Mouse (Mus musculus): ENCODE data around the gene Galnt14. TPM values are rescaled to one million over a fixed set of nuclear protein-coding genes. Genes with fewer than 3 reads are reported as not detected.

Gene Galnt14
- polyA plus RNA-seq, 1 experiment from 2014 or later = 0.10 TPM

DNA sequence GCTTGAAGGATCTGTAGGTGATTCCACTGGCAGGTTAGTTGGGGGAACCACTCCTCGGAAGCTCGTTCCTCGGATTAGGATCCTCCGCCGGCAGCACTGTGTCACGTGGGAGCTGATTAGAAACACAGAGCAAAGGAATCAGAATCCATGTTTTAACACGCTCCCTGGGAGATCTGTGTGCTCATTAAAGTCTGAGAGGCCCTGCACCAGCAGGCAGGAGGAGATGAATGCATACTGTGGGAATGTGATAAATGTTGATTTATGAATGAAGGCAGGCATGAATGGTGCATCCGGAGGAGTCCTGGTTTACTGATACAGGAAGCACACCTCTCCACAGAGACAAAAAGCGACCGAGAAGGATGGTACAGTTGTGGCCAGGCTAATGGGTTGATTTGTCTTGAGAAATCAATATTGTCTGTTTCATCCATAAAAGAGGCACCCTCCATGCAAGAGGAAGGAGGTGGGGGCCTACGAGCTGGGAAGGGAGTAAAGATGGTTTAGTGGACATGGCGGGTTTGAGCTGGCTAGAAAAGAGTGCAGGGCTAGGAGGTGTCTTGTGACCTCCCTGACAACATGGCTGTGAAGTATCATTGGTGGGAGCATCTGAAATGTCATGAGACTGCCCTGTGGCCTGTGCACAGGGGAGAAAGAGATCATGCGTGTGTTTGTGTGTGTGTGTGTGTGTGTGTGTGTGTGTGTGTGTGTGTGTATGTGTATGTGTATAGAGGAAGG is 202.3 kb downstream of the Galnt14 start:
- no peak overlapping the region for H3K9ac ChIP-seq (ENCODE audit: low read length)
- H3K9me3 ChIP-seq (ENCODE audit: control insufficient read depth, low read length) = no peaks in the 10 kb centered on the region
- no peaks in the 10 kb centered on the region for H3K27me3 ChIP-seq (ENCODE audit: control insufficient read depth, insufficient read depth, low read depth, low read length)
- H3K4me1 ChIP-seq (replicated peaks; ENCODE audit: control insufficient read depth, insufficient read depth, low read length) = no peaks in the 10 kb centered on the region
- ATAC-seq (ENCODE audit: low read depth) = no peak
- H3K36me3 ChIP-seq (ENCODE audit: control insufficient read depth, insufficient read depth, low read length) = no peaks in the 10 kb centered on the region
- H3K27ac ChIP-seq (ENCODE audit: low read length) = no peak overlapping the region
- no peak overlapping the region for H3K4me2 ChIP-seq (ENCODE audit: low read depth, low read length)
- 78% methylated on average over 13 of the region's 13 CpGs for WGBS
- H3K4me3 ChIP-seq (ENCODE audit: low read length) = no peak overlapping the region

DNA sequence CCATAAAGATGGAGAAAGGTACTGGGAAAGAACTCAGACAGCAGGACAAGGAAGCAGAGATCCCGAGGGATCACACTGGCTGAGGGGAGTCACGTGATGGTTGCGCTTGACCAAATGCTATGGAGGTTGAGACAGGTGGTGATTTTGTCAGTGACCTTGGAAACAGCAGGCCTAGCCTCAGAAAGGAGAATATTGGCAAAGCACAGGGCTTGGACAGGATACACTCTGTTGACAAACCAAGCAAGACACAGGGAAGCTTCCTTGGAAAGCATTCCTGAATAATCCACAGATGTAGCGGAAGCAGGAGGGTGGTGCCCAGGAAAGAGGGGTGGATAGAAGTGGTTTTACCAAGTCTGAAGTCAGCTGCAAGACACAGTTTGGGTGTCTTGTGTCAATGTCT is 206.1 kb downstream of the Galnt14 start:
- Histone ChIP-seq H3K4me1 (replicated peaks; ENCODE audit: control insufficient read depth, insufficient read depth, low read length) (no peaks in the 10 kb centered on the region), H3K27ac (ENCODE audit: low read length) (no peak overlapping the region), H3K4me3 (ENCODE audit: low read length) (no peak overlapping the region), H3K36me3 (ENCODE audit: control insufficient read depth, insufficient read depth, low read length) (no peaks in the 10 kb centered on the region), H3K27me3 (ENCODE audit: control insufficient read depth, insufficient read depth, low read depth, low read length) (no peaks in the 10 kb centered on the region), H3K9me3 (ENCODE audit: control insufficient read depth, low read length) (no peaks in the 10 kb centered on the region), H3K9ac (ENCODE audit: low read length) (no peak overlapping the region), H3K4me2 (ENCODE audit: low read depth, low read length) (no peak overlapping the region)
- no peak for ATAC-seq (ENCODE audit: low read depth)
- 85% methylated on average over 4 of the region's 4 CpGs for WGBS

GRCm38 (mm10) chr17:73502613-73503012 is 207.6 kb downstream of the Galnt14 start:
- ATAC-seq (ENCODE audit: low read depth) = no peak
- no peak overlapping the region for H3K4me3 ChIP-seq (ENCODE audit: low read length)
- 82% methylated on average over 4 of the region's 4 CpGs for WGBS

GRCm38 (mm10) chr17:73489519-73489918 is 220.7 kb downstream of the Galnt14 start:
- Histone ChIP-seq H3K9me3 (ENCODE audit: control insufficient read depth, low read length) (no peaks in the 10 kb centered on the region), H3K4me3 (ENCODE audit: low read length) (no peak overlapping the region), H3K9ac (ENCODE audit: low read length) (no peak overlapping the region), H3K36me3 (ENCODE audit: control insufficient read depth, insufficient read depth, low read length) (no peaks in the 10 kb centered on the region), H3K4me1 (replicated peaks; ENCODE audit: control insufficient read depth, insufficient read depth, low read length) (no peaks in the 10 kb centered on the region), H3K27ac (ENCODE audit: low read length) (no peak overlapping the region), H3K27me3 (ENCODE audit: control insufficient read depth, insufficient read depth, low read depth, low read length) (no peaks in the 10 kb centered on the region), H3K4me2 (ENCODE audit: low read depth, low read length) (no peak overlapping the region)
- no peak for ATAC-seq (ENCODE audit: low read depth)
- WGBS = 85% methylated on average over 4 of the region's 4 CpGs

More at GRCm38 (mm10) chr17:73502613-73503012, 207.6 kb downstream of the Galnt14 start:
- Histone ChIP-seq H3K9me3 (ENCODE audit: control insufficient read depth, low read length) (no peaks in the 10 kb centered on the region), H3K27me3 (ENCODE audit: control insufficient read depth, insufficient read depth, low read depth, low read length) (no peaks in the 10 kb centered on the region), H3K4me2 (ENCODE audit: low read depth, low read length) (no peak overlapping the region), H3K36me3 (ENCODE audit: control insufficient read depth, insufficient read depth, low read length) (no peaks in the 10 kb centered on the region), H3K4me1 (replicated peaks; ENCODE audit: control insufficient read depth, insufficient read depth, low read length) (no peaks in the 10 kb centered on the region), H3K27ac (ENCODE audit: low read length) (no peak overlapping the region), H3K9ac (ENCODE audit: low read length) (no peak overlapping the region)

- ATAC-seq (ENCODE audit: low read depth) = no peak
- H3K9ac ChIP-seq (ENCODE audit: low read length) = no peak overlapping the region
- no peaks in the 10 kb centered on the region for H3K9me3 ChIP-seq (ENCODE audit: control insufficient read depth, low read length)
- H3K27ac ChIP-seq (ENCODE audit: low read length) = no peak overlapping the region
- 25% methylated on average over 13 of the region's 13 CpGs for WGBS
- H3K4me2 ChIP-seq (ENCODE audit: low read depth, low read length) = no peak overlapping the region
- no peak overlapping the region for H3K4me3 ChIP-seq (ENCODE audit: low read length)
- H3K27me3 ChIP-seq (ENCODE audit: control insufficient read depth, insufficient read depth, low read depth, low read length) = no peaks in the 10 kb centered on the region
- H3K4me1 ChIP-seq (replicated peaks; ENCODE audit: control insufficient read depth, insufficient read depth, low read length) = no peaks in the 10 kb centered on the region
- no peaks in the 10 kb centered on the region for H3K36me3 ChIP-seq (ENCODE audit: control insufficient read depth, insufficient read depth, low read length)
Observed at GRCm38 (mm10) chr17:73487792-73488191, 222.5 kb downstream of the Galnt14 start.

DNA sequence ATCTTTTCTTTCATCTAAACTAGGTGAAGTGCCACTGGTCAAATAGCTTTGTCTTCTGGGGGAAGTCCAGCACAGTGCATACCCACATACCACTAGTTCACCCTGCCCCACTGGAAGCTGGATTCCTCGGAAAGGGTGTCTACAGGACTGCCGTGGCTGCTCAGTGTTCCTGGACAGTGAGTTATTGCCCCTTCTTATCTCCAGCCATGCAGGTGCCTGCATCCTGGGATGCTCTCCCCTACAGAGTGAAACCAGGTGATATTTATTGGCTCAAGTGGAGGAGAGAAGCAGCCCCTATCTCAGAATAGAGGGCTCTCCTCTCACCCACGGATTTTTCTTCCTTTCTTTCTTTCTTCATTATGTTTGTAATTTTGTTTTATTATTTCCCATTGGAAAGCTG is 222.9 kb downstream of the Galnt14 start:
- no peak for ATAC-seq (ENCODE audit: low read depth)
- no peaks in the 10 kb centered on the region for H3K36me3 ChIP-seq (ENCODE audit: control insufficient read depth, insufficient read depth, low read length)
- H3K4me1 ChIP-seq (replicated peaks; ENCODE audit: control insufficient read depth, insufficient read depth, low read length) = no peaks in the 10 kb centered on the region
- no peaks in the 10 kb centered on the region for H3K27me3 ChIP-seq (ENCODE audit: control insufficient read depth, insufficient read depth, low read depth, low read length)
- no peak overlapping the region for H3K27ac ChIP-seq (ENCODE audit: low read length)
- no peak overlapping the region for H3K9ac ChIP-seq (ENCODE audit: low read length)
- WGBS = 67% methylated on average over 3 of the region's 3 CpGs
- H3K4me2 ChIP-seq (ENCODE audit: low read depth, low read length) = no peak overlapping the region
- no peak overlapping the region for H3K4me3 ChIP-seq (ENCODE audit: low read length)
- H3K9me3 ChIP-seq (ENCODE audit: control insufficient read depth, low read length) = no peaks in the 10 kb centered on the region

DNA sequence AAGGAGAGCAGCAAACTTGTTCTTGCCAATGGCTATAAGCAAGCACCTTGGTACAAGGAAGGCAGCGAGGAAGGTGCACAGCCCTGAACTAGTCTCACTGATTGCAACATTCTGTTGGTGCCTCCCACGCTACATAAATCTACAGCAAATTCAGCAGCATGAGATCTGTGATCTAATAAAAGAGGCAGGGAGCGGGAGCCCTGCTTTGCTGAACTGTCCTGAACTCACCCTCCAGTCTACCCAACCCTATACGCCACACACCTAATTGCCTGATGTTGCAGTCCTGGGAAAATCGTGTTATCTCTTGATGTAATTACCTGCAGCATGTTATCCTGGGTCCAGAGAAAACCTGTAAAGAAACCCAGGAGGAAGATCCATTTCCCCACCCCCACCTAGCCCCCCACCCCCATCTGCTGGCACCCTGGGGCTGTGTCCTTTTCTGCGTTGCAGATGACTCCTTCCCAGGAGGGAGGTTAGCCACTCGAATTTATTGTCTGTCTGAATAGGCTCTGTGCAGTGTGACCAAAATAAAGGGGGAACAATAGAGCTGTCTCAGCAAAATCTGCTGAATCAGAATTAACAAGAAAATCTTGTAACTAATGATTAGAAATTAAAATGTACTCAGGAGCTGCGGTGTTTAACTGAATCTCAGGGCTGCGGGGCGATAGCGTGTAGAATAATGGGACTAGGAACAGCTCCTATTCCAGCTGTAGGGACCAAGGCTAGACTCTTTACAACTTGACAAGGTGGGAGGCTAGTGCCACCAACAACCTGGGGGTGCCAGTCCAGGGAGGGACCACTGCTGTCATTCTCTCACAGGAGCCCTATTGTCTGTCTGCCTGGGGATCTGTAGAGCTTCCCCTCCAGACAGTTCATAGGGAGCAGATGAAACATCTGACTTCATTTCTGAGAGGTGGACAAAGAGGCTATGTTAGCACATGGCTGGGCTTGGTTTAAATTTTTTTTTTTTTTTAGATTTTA is 232.9 kb downstream of the Galnt14 start:
- ATAC-seq (ENCODE audit: low read depth) = no peak
- no peaks in the 10 kb centered on the region for H3K36me3 ChIP-seq (ENCODE audit: control insufficient read depth, insufficient read depth, low read length)
- H3K9ac ChIP-seq (ENCODE audit: low read length) = no peak overlapping the region
- no peak overlapping the region for H3K27ac ChIP-seq (ENCODE audit: low read length)
- no peak overlapping the region for H3K4me3 ChIP-seq (ENCODE audit: low read length)
- H3K4me2 ChIP-seq (ENCODE audit: low read depth, low read length) = no peak overlapping the region
- 65% methylated on average over 11 of the region's 11 CpGs for WGBS
- no peaks in the 10 kb centered on the region for H3K4me1 ChIP-seq (replicated peaks; ENCODE audit: control insufficient read depth, insufficient read depth, low read length)
- no peaks in the 10 kb centered on the region for H3K27me3 ChIP-seq (ENCODE audit: control insufficient read depth, insufficient read depth, low read depth, low read length)
- H3K9me3 ChIP-seq (ENCODE audit: control insufficient read depth, low read length) = no peaks in the 10 kb centered on the region

- Histone ChIP-seq H3K4me2 (ENCODE audit: low read depth, low read length) (no peak overlapping the region), H3K4me3 (ENCODE audit: low read length) (no peak overlapping the region), H3K9ac (ENCODE audit: low read length) (no peak overlapping the region), H3K27ac (ENCODE audit: low read length) (no peak overlapping the region), H3K4me1 (replicated peaks; ENCODE audit: control insufficient read depth, insufficient read depth, low read length) (no peaks in the 10 kb centered on the region), H3K9me3 (ENCODE audit: control insufficient read depth, low read length) (no peaks in the 10 kb centered on the region), H3K36me3 (ENCODE audit: control insufficient read depth, insufficient read depth, low read length) (no peaks in the 10 kb centered on the region), H3K27me3 (ENCODE audit: control insufficient read depth, insufficient read depth, low read depth, low read length) (no peaks in the 10 kb centered on the region)
- 51% methylated on average over 7 of the region's 7 CpGs for WGBS
- ATAC-seq (ENCODE audit: low read depth) = no peak
Observed at GRCm38 (mm10) chr17:73474371-73474770, 235.9 kb downstream of the Galnt14 start.

GRCm38 (mm10) chr17:73473012-73473411 is 237.2 kb downstream of the Galnt14 start:
- 51% methylated on average over 3 of the region's 3 CpGs for WGBS
- Histone ChIP-seq H3K36me3 (ENCODE audit: control insufficient read depth, insufficient read depth, low read length) (no peaks in the 10 kb centered on the region), H3K4me3 (ENCODE audit: low read length) (no peak overlapping the region), H3K27ac (ENCODE audit: low read length) (no peak overlapping the region), H3K27me3 (ENCODE audit: control insufficient read depth, insufficient read depth, low read depth, low read length) (no peaks in the 10 kb centered on the region), H3K9me3 (ENCODE audit: control insufficient read depth, low read length) (no peaks in the 10 kb centered on the region), H3K9ac (ENCODE audit: low read length) (no peak overlapping the region), H3K4me1 (replicated peaks; ENCODE audit: control insufficient read depth, insufficient read depth, low read length) (no peaks in the 10 kb centered on the region), H3K4me2 (ENCODE audit: low read depth, low read length) (no peak overlapping the region)
- ATAC-seq (ENCODE audit: low read depth) = no peak
